Mouse (Mus musculus): Measurements from ENCODE around the gene T. TPM values are rescaled to one million over a fixed set of nuclear protein-coding genes. Genes with fewer than 3 reads are reported as not detected.

The T gene
- polyA plus RNA-seq, 3 experiments from 2014 or later = not detected

Other genes starting within 250 kb of the T start
- 100 to 1,000 TPM in 2 of 3 experiments, 10 to 100 TPM in 1; 42.1 to 112 (median 100) TPM for gene Ccr6, start 198.4 kb upstream of the T start, polyA plus RNA-seq (2017; shearing (Covaris generic))
- 100 to 1,000 TPM; 178 to 199 (median 188) TPM for gene Mpc1, start 151.5 kb upstream of the T start, polyA plus RNA-seq (2017; shearing (Covaris generic))
- gene Sft2d1, start 123.3 kb upstream of the T start, polyA plus RNA-seq (2017; shearing (Covaris generic)) = 100 to 1,000 TPM; 111 to 145 (median 111) TPM
- gene Prr18, start 97.0 kb upstream of the T start, polyA plus RNA-seq (2017; shearing (Covaris generic)) = under 1 TPM in 1 of 3 experiments, not detected in 2; 0.25 TPM
- 1 to 10 TPM in 2 of 3 experiments, under 1 TPM in 1; 0.44 to 2.0 (median 1.4) TPM for gene T2, start 78.4 kb upstream of the T start, polyA plus RNA-seq (2017; shearing (Covaris generic))
- not detected for gene Pde10a, start 90.9 kb downstream of the T start, polyA plus RNA-seq (2017; shearing (Covaris generic))
- 1 to 10 TPM in 2 of 3 experiments, not detected in 1; 2.2 to 3.6 TPM for gene Gm17087, start 132.5 kb downstream of the T start, polyA plus RNA-seq (2017; shearing (Covaris generic))

Measured in inflammation-experienced regulatory T-cells, adult 6 months (primary cell).